In genomic region chr4:54947056-54947990, GRCm38 (mm10) we compare ENCODE assay signal across 8 mouse cellular contexts. TPM values are rescaled to one million over a fixed set of nuclear protein-coding genes. Genes with fewer than 3 reads are reported as not detected.
DNase-seq lines count a peak whose midpoint lies in the region; ATAC-seq lines count a peak whose summit lies in the region.

No protein-coding gene starts in this region.

- peak overlapping the region; percentile 96 for H3K4me2 ChIP-seq in lung, embryonic 15.5 days
- peak overlapping the region; percentile 77 for H3K4me2 ChIP-seq in forebrain, embryonic 14.5 days (ENCODE audit: low read length)
- peak overlapping the region; percentile 93 for H3K4me2 ChIP-seq in intestine, embryonic 15.5 days (replicated peaks)
- H3K4me2 ChIP-seq in liver, embryonic 13.5 days, result peak overlapping the region; percentile 63

- H3K4me1 ChIP-seq in lung, embryonic 15.5 days, result peaks cover 21% of the 10 kb centered on the region
- peaks cover 13% of the 10 kb centered on the region for H3K4me1 ChIP-seq in forebrain, embryonic 14.5 days (ENCODE audit: control insufficient read depth, insufficient read depth, low read length)
- H3K4me1 ChIP-seq in intestine, embryonic 15.5 days (replicated peaks), result 0 out of 2 replicates have a peak, but pooled peaks cover 11% of the 10 kb centered on the region
- H3K4me1 ChIP-seq in liver, embryonic 13.5 days (replicated peaks), result no peaks in the 10 kb centered on the region

- peak overlapping the region; percentile 95 for H3K27ac ChIP-seq in lung, embryonic 15.5 days
- peak overlapping the region; percentile 97 for H3K27ac ChIP-seq in forebrain, embryonic 14.5 days (ENCODE audit: low read depth, low read length)
- H3K27ac ChIP-seq in intestine, embryonic 15.5 days, result peak overlapping the region; percentile 96
- H3K27ac ChIP-seq in liver, embryonic 13.5 days, result no peak overlapping the region

- ATAC-seq in lung, embryonic 15.5 days (ENCODE audit: borderline replicate concordance, extremely low read depth, low FRiP score, low TSS enrichment), result peak; percentile 52; the same call in 1 of the 2 replicates
- peak; percentile 29 for ATAC-seq in forebrain, embryonic 14.5 days
- peak; percentile 50 for ATAC-seq in intestine, embryonic 15.5 days
- no peak for ATAC-seq in liver, embryonic 13.5 days (ENCODE audit: low read depth)

- WGBS in lung, embryonic 15.5 days, result under 1% methylated on average over 31 of the region's 35 CpGs
- 0% methylated on average over 35 of the region's 35 CpGs for WGBS in forebrain, embryonic 14.5 days
- under 1% methylated on average over 32 of the region's 35 CpGs for WGBS in intestine, embryonic 15.5 days
- under 1% methylated on average over 31 of the region's 35 CpGs for WGBS in liver, embryonic 13.5 days (ENCODE audit: insufficient replicate concordance)

- H3K27me3 ChIP-seq in lung, embryonic 15.5 days, result no peaks in the 10 kb centered on the region
- no peaks in the 10 kb centered on the region for H3K27me3 ChIP-seq in forebrain, embryonic 14.5 days (replicated peaks; ENCODE audit: control insufficient read depth, insufficient read depth, low read length)
- H3K27me3 ChIP-seq in intestine, embryonic 15.5 days (replicated peaks), result no peaks in the 10 kb centered on the region
- peaks cover 67% of the 10 kb centered on the region for H3K27me3 ChIP-seq in liver, embryonic 13.5 days

- H3K9me3 ChIP-seq in lung, embryonic 15.5 days, result no peaks in the 10 kb centered on the region
- no peaks in the 10 kb centered on the region for H3K9me3 ChIP-seq in forebrain, embryonic 14.5 days (replicated peaks; ENCODE audit: control insufficient read depth, low read length)
- H3K9me3 ChIP-seq in intestine, embryonic 15.5 days, result no peaks in the 10 kb centered on the region
- no peaks in the 10 kb centered on the region for H3K9me3 ChIP-seq in liver, embryonic 13.5 days (replicated peaks)

- H3K4me3 ChIP-seq in lung, embryonic 15.5 days, result peak overlapping the region; percentile 76
- peak overlapping the region; percentile 75 for H3K4me3 ChIP-seq in forebrain, embryonic 14.5 days (ENCODE audit: low read depth, low read length)
- H3K4me3 ChIP-seq in intestine, embryonic 15.5 days (replicated peaks), result peak overlapping the region; percentile 66
- peak overlapping the region; percentile 53 for H3K4me3 ChIP-seq in liver, embryonic 13.5 days (replicated peaks)

- no peak for DNase-seq in lung, adult 18-20 months
- DNase-seq in brain, adult 2 months (ENCODE audit: low read depth, low spot score), result peak; percentile 72
- peak; percentile 81 for DNase-seq in forebrain, embryonic 14.5 days (ENCODE audit: low spot score)
- DNase-seq in liver, embryonic 13.5 days, result no peak
- DNase-seq in retina, postnatal 1 day, result peak; percentile 88
- DNase-seq in spleen, postnatal 10 days (ENCODE audit: low spot score in 2 of 2), result no peak

- peak overlapping the region; percentile 83 for H3K9ac ChIP-seq in lung, embryonic 15.5 days
- peak overlapping the region; percentile 98 for H3K9ac ChIP-seq in forebrain, embryonic 14.5 days (ENCODE audit: low read length)
- H3K9ac ChIP-seq in intestine, embryonic 15.5 days, result peak overlapping the region; percentile 84
- H3K9ac ChIP-seq in liver, embryonic 13.5 days, result no peak overlapping the region

- no peaks in the 10 kb centered on the region for H3K36me3 ChIP-seq in lung, embryonic 15.5 days
- no peaks in the 10 kb centered on the region for H3K36me3 ChIP-seq in forebrain, embryonic 14.5 days (ENCODE audit: control insufficient read depth, insufficient read depth, low read length)
- no peaks in the 10 kb centered on the region for H3K36me3 ChIP-seq in intestine, embryonic 15.5 days
- no peaks in the 10 kb centered on the region for H3K36me3 ChIP-seq in liver, embryonic 13.5 days

RNA-seq across cellular contexts. Expression of gene Zfp462, which starts 2.5 kb away (rescaled TPM):
- polyA plus RNA-seq in lung, embryonic 15.5 days (2015; fragmentation: Nextera tagmentation; extraction: Ambion mirVana), result 3.6 and 4.8 TPM in 2 replicates
- polyA plus RNA-seq in forebrain, embryonic 14.5 days (2014; fragmentation: Nextera tagmentation; extraction: Ambion mirVana), result 18.7 and 20.0 TPM in 2 replicates
- polyA plus RNA-seq in intestine, embryonic 15.5 days (2015; fragmentation: Nextera tagmentation; extraction: Ambion mirVana), result 2.8 and 3.2 TPM in 2 replicates
- 0.14 and 0.20 TPM in 2 replicates for polyA plus RNA-seq in liver, embryonic 13.5 days (2015; fragmentation: Nextera tagmentation; extraction: Ambion mirVana)

Comparison
In these comparisons a context has a peak if more than half of its experiments do, and no peak if none do; other contexts are left out.
1. DNase-seq: peak in brain, adult 2 months (single experiment), forebrain, embryonic 14.5 days (single experiment) and retina, postnatal 1 day (single experiment); none in lung, adult 18-20 months (0 of 2), liver, embryonic 13.5 days (single experiment) and spleen, postnatal 10 days (0 of 2).
2. Peak in every context shown above with its lines, with median percentiles within 50 percentile points of each other: H3K4me2 ChIP-seq and H3K4me3 ChIP-seq.